Mouse (Mus musculus): Measurements from ENCODE around the gene Tuba3b.

- TF ChIP-seq POLR2AphosphoS2 (IDR thresholded peaks at IDR 0.05; ENCODE audit: low read depth, low read length) (no peak), CTCF (conservative IDR thresholded peaks at IDR 0.05 in 1 of 2, IDR thresholded peaks at IDR 0.05 in 1 of 2; ENCODE audit: low read depth in 2 of 2, low read length in 2 of 2) (no peak)
Measured at GRCm38 (mm10) chr6:145614219-145614618, 1.3 kb upstream of the Tuba3b start, which contains the start of gene Lmntd1.
